Mouse (Mus musculus): ENCODE data around the gene Rgcc.

- TF ChIP-seq CTCF (conservative IDR thresholded peaks at IDR 0.05; ENCODE audit: insufficient read depth, insufficient read length, low read depth, low read length): no peak
- no peak for TF ChIP-seq POLR2A (IDR thresholded peaks at IDR 0.05; ENCODE audit: low read depth, low read length)
Observed at GRCm38 (mm10) chr14:79294051-79294814, 7.2 kb downstream of the Rgcc start.

All from kidney, adult 2 months (tissue).